In the genomic region with DNA sequence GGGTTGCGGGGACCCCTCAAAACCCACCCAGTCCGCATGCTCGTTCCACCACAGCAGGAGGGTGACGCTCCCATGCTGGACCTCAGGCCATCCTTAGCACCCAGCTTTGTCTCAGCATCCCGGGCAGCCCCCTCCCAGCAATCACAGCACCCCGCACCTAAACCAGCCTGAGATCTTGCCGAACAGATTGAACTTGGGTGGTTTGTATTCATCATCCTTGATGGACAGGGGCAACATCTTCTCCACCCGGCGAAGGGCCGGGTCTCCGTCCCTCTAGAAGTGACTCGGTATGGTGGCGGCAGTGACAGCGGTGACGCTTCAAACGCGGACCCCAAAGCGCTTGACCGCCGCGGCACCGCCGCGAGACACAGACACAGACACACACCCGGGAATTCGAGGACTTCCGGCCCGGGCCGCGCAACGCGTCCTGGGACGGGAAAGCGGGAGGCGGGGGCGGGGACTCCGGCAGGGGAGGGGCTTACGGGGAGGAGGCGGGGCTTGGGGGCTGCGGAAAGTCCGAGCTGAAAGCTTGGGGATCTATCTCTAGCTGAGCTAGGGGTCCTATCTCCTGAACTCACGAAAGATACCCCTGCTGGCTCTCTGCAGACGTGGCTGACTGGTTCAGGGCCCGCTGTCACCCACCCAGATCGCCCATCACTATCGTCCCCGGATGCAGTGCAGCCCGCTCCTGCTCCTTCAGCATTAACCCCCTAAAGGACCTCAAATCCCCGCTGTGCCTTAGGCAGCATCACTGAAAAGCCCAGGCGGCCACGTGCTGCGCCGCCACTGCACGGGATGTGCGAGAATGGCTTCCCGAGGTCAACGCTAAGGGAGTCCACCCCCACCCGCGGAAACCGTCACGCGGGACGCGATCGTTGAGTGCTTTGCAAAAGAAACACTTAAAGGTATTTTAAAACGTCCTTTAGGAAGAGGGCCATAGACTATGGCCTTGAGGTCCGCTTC, we compare ENCODE assay signal across 8 mouse cellular contexts. TPM values are rescaled to one million over a fixed set of nuclear protein-coding genes. Genes with fewer than 3 reads are reported as not detected.
DNase-seq lines count a peak whose midpoint lies in the region; ATAC-seq lines count a peak whose summit lies in the region.

Slc30a7 (minus strand) TSS at position 429 of the 963 bp plus-strand sequence.
Extl2 (plus strand) TSS at position 485 of the 963 bp plus-strand sequence.

- DNase-seq in adrenal gland, adult 18-20 months (ENCODE audit: low spot score in 2 of 2) = peak; percentile 78 to 83
- DNase-seq in embryo, embryonic 10 days (ENCODE audit: low spot score) = peak; percentile 81
- peak; percentile 87 for DNase-seq in gastrocnemius, postnatal 10 days
- DNase-seq in left cerebral cortex, postnatal 14 days (ENCODE audit: low spot score in 2 of 2) = peak; percentile 84 to 88
- DNase-seq in right cerebral cortex, postnatal 14 days = peak; percentile 86
- peak; percentile 76 for DNase-seq in urinary bladder, postnatal 25 days (ENCODE audit: low spot score)

- intact Hi-C loops in left cerebral cortex, postnatal 14 days (cut with DNase I) = no loop called here

- peak; percentile 47 for ATAC-seq in inflammation-experienced regulatory T-cells, adult 6 months
- peak; percentile 76 for ATAC-seq in megakaryocyte-erythroid progenitor cell, adult 5-6 weeks (replicated peaks; ENCODE audit: low FRiP score, low TSS enrichment, poor library complexity, severe bottlenecking)

RNA-seq across cellular contexts. Expression of gene Slc30a7, which starts in this region (rescaled TPM):
- 10 to 100 TPM; 28.9 to 37.9 TPM for total RNA-seq in adrenal gland, adult 18-20 months (2021)
- 10 to 100 TPM; 16.1 to 22.2 TPM for total RNA-seq in gastrocnemius, postnatal 10 days (2021)
- 10 to 100 TPM; 40.9 to 48.9 (median 43.2) TPM for polyA plus RNA-seq in inflammation-experienced regulatory T-cells, adult 6 months (2017; shearing (Covaris generic))
- total RNA-seq in left cerebral cortex, postnatal 14 days (2021) = 10 to 100 TPM; 24.2 to 26.9 TPM
- total RNA-seq in megakaryocyte-erythroid progenitor cell, adult 5-6 weeks (2014; fragmentation: Nextera tagmentation) = 12.8 and 13.5 TPM in 2 replicates
- 9.2 and 14.8 TPM in 2 replicates for total RNA-seq in megakaryocyte-erythroid progenitor cell, adult 5-6 weeks (2017)

RNA-seq across cellular contexts. Expression of gene Extl2, which starts in this region (rescaled TPM):
- 10 to 100 TPM; 10.6 to 15.3 TPM for total RNA-seq in adrenal gland, adult 18-20 months (2021)
- total RNA-seq in gastrocnemius, postnatal 10 days (2021) = 10 to 100 TPM; 15.1 to 17.9 TPM
- polyA plus RNA-seq in inflammation-experienced regulatory T-cells, adult 6 months (2017; shearing (Covaris generic)) = 1 to 10 TPM; 6.7 to 9.3 (median 7.4) TPM
- total RNA-seq in left cerebral cortex, postnatal 14 days (2021) = 10 to 100 TPM; 76.1 to 87.2 TPM
- 2.9 and 6.0 TPM in 2 replicates for total RNA-seq in megakaryocyte-erythroid progenitor cell, adult 5-6 weeks (2014; fragmentation: Nextera tagmentation)
- total RNA-seq in megakaryocyte-erythroid progenitor cell, adult 5-6 weeks (2017) = 8.1 and 15.2 TPM in 2 replicates

Comparison
In these comparisons a context has a peak if more than half of its experiments do, and no peak if none do; other contexts are left out.
1. Peak in every context shown above with its lines: DNase-seq and ATAC-seq.
2. RNA of gene Extl2 (total RNA-seq): 76.1 to 87.2 TPM in left cerebral cortex, postnatal 14 days; 15.1 to 17.9 TPM in gastrocnemius, postnatal 10 days, 10.6 to 15.3 TPM in adrenal gland, adult 18-20 months and 2.9 to 15.2 TPM in megakaryocyte-erythroid progenitor cell, adult 5-6 weeks; every median in the first group is over 4 times any median in the second.